Mouse (Mus musculus): ENCODE data around the gene Mbd4.

The Mbd4 gene

GRCm38 (mm10) chr6:115859258-115859657 is 6.1 kb upstream of the Mbd4 start:
- no peak for DNase-seq (ENCODE audit: low spot score in 2 of 2)

- no peak for DNase-seq (ENCODE audit: low spot score in 2 of 2)
These were observed 3.2 kb upstream of the Mbd4 start for GRCm38 (mm10) chr6:115856361-115856745.

DNA sequence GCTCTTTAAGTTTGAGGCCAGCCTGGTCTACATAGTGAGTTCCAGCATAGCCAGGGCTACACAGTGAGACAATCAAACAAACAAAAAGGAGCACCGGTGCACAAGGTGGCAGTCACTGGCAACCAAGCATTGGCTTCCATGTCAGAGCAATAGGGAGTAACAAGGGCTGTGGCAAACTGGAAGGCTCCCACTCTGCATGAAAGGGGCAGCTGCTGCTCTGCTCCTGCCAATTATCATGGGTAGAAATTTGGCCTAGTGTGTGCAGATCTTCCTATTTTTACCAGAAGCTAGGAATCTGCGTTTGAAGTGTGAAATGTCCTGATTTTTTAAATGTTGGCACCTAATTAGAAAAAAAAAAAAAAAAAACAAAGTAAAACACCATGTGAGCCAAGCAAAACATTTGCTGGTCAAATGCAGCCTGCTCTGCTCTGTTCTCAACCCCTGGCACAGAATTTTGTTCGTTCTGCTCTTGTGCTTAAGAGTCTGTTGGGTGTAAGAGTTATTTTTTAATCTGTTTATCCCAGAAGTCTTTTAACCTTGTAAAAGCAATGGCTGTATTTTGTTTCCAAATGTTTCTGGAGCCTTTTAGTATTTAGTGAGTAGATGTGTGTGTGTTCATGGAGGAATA is 2.7 kb upstream of the Mbd4 start:
- no peak for DNase-seq (ENCODE audit: low spot score in 2 of 2)

GRCm38 (mm10) chr6:115854432-115854831 is 1.3 kb upstream of the Mbd4 start:
- DNase-seq (ENCODE audit: low spot score in 2 of 2), result peak in 1 of 2 experiments; percentile 33

GRCm38 (mm10) chr6:115853985-115854384 is 814 bp upstream of the Mbd4 start:
- no peak for DNase-seq (ENCODE audit: low spot score in 2 of 2)

DNA sequence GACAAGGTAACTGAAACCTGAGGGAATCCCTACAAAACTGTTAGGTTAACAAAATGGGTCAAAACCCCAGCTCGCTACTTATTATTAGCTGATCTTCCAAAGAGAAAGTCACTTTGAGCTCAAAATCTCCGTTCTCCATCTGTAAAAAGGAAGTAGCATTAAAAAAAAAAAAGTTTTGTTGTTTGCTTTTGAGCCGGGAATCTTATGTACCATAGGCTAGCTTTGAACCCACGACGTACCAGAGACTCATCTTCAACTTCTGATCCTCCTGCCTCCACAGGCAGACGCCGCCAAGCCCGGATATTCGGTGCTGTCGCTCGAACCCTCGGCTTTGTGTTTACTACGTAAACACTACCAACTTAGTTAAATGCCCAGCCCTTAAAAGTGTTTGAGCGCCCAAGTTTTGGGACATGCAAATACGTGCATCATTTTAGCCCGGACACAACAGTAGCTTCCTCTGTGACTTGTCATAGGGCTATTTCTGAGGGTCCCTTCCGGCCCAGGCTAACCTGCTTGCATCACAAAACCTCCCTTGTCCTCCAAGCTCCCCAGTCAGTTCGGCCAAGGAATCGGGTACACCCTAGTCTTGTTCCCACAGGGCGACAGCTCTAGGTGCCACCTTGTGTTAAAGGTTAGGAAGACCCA is 603 bp downstream of the Mbd4 start:
- DNase-seq (ENCODE audit: low spot score in 2 of 2), result peak in 1 of 2 experiments; percentile 28

- no peak for DNase-seq (ENCODE audit: low spot score in 2 of 2)
These were observed 4.4 kb downstream of the Mbd4 start for GRCm38 (mm10) chr6:115848598-115849304.

DNA sequence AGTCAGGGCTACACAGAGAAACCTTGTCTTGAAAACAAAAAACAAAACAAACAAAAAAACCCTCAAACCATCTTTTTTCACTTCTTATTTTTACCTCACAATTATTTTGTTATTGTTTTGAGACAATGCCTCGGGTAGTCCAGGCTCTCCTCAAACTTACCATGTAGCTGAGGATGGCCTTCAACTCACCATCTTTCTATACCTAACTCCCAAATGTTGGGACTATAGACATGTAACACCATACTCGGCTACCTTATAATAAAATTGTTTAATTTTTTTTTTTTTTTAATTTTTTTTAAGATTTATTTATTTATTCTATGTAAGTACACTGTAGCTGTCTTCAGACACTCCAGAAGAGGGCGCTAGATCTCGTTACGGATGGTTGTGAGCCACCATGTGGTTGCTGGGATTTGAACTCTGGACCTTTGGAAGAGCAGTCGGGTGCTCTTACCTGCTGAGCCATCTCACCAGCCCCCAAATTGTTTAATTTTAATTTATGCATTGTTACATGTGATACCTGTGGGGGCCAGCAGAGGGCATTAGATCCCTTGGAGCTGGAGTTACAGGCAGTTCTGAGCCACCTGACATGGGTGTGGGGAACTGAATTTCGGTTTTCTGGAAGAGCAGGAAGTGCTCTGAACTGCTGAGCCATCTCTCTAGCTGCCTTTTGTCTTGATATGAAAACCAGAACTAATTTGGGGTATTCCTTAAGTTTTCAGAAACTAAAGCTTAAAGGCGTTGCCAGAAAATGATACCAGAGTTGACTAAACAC is 6.3 kb downstream of the Mbd4 start:
- peak; percentile 54 to 75 for DNase-seq (ENCODE audit: low spot score in 2 of 2)

DNA sequence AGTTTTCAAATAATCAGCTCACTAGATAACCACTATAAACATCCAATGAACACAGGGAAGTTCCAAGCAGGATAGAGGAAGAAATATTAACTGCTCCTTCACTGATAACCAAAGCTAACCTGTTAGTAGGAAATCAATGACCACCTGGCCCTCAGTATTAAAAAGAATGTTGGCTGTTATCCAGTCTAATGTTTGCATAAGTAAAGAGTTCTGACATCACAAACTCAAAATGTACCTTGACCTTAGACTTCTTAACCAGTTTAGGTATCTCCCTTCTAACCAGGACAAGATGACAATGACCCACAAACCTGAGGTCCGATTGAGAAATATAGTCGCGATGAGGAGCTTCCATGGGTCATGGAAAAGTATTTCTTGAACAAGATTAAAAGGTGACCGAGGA is 8.2 kb downstream of the Mbd4 start:
- no peak for DNase-seq (ENCODE audit: low spot score in 2 of 2)

- no peak for DNase-seq (ENCODE audit: low spot score in 2 of 2)
These were observed 14.4 kb downstream of the Mbd4 start for GRCm38 (mm10) chr6:115838745-115839144.

DNA sequence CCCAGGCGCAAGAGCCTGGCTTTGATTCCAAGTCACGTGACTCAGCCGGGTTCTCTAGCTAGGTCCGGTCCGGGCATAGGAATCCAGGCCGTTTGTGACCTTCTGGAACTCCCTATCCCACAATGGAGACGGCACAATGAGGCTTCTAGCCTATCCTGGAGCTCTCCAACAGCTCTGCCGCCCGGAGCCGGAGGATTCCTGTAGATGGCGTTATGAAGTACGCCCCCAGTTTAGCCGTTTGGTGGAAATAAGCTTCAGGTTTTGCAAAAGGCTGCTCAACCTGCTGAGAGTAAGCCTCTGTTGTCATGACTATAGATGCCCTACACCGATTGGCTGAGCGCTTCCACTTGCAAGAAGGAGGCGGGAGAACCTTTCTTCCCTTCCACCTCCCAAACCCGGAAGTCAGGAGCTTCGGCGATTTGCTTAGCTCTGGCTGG is 15.0 kb downstream of the Mbd4 start, which contains the start of gene Efcab12:
TSS of gene Efcab12 (minus strand) at position 252 of the 437 bp plus-strand sequence.
- peak; percentile 64 to 69 for DNase-seq (ENCODE audit: low spot score in 2 of 2)

DNA sequence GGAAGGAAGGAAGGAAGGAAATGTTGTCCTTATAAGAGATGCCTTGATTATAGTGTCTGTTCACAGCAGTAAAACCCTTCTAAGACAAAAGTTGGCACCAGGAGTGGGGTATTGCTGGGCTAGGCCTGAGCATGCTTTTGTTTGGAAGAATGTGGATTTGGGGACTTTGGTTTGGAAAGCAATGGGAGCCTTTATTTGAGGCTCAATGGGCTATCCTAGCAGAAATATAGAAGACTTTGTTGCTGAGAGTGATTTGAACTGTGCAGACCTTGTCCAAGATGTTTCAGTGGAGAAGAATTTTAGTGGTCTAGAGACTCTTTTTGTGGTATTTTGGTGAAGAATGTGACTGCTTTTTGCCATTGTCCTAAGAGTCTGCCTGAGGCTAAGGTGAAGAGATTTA is 19.3 kb downstream of the Mbd4 start:
- no peak for DNase-seq (ENCODE audit: low spot score in 2 of 2)

- no peak for DNase-seq (ENCODE audit: low spot score in 2 of 2)
These were observed 20.9 kb downstream of the Mbd4 start for GRCm38 (mm10) chr6:115832152-115832850.

DNA sequence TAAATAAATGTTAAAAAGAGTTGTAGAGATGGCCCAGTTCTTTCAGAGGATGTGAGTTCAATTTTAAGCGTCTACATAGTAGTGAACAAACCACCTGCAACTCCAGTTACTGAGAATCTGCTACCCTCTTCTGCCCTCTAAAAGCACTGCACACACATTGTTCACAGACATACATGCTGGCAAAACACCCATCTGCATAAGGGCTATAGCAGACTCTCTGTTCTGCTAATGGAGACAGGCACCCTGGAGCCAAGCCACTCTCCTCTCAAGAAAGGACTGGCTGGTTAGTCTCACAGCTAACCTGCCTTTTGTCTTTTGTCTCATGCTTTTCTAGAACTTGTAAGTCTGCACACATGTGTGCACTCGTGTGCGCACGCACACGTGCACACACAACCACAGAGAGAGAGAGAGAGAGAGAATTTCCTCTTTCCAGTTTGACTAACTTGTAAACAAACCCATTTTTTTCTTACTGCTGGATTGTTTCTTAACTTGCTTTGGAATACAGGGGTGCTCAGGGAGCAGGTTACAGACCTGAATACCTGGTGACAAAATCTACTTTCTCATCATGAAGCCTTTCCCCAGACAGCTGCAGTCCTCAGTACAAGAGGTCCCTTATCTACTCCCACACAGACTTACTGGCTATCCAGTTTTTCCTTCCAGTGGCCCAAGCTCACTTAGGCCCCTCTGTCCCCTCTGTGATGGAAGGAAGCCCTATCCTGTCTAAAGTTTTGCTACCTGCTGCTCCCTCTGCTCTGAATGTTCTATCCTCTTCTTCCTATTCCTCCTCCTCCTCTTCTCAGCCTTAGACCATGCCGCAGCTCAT is 22.2 kb downstream of the Mbd4 start:
- DNase-seq (ENCODE audit: low spot score in 2 of 2), result no peak

DNA sequence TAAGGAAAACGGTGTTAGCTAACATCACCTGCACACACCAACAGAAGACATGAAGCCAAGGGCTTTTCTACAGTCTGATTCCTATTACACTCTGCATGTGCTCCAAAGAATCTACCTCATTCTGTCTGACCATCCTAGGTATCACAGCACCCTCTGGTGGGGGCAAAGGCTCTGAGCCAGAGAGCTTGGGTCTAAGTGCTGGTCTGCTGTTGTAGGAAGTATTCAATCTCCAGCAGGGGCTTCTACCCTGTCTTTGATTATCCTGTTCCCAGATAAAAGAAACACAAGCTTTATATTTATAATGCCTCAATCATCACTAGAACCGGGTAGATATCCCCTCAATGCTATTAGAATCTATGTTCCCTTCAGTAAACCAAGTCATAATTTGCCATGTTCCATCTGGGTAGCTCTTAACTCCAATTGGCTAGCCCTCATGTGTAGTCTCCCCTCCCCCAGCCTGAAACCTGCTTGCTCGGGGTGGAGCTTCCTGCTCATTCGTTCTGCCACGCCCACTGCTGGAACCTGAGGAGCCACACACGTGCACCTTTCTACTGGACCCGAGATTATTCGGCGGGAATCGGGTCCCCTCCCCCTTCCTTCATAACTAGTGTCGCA is 29.2 kb downstream of the Mbd4 start:
- DNase-seq (ENCODE audit: low spot score in 2 of 2), result peak; percentile 67 to 79

DNA sequence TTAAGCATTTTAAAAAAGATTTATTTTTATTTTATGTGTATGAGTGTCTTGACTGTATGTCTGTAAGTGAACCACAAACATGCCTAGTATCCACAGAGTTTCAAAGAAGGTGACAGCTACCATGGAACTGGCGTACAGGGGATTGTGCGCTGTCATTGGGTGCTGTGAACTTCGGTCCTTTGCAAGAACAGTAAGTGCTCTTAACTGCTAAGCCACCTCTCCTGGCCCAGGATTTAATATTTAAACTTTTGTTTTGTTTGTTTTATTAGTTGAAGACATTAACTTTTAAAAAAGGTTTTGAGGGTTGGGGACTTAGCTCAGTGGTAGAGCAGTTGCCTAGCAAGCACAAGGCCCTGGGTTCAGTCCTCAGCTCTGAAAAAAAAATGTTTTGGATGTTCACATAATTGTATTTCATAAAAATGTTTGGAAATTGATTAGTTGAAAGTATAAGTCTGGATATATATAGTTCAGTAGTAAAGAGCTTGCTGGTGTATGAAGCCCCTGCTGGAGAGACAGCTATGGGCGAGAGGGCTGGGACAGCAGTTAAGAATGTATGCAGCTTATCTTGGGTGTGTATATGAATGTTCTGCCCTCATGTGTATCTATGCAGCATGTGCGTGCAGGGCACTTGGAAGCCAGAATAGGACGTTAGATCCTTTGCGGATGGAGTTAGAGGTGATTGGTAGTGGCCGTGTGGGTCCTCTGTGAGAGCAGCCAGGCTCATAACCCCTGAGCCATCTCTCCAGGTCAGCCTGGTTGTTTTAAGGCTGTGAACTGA is 31.8 kb downstream of the Mbd4 start:
- no peak for DNase-seq (ENCODE audit: low spot score in 2 of 2)

- no peak for DNase-seq (ENCODE audit: low spot score in 2 of 2)
These were observed 35.0 kb downstream of the Mbd4 start for GRCm38 (mm10) chr6:115818129-115818528.

- DNase-seq (ENCODE audit: low spot score in 2 of 2), result no peak
These were observed 38.1 kb downstream of the Mbd4 start for GRCm38 (mm10) chr6:115815041-115815440.

- peak in 1 of 2 experiments; percentile 49 for DNase-seq (ENCODE audit: low spot score in 2 of 2)
These were observed 39.1 kb downstream of the Mbd4 start for GRCm38 (mm10) chr6:115814104-115814503.
